Mouse (Mus musculus) CH12.LX (cell line): ENCODE data around the gene Fam219a. TPM values are rescaled to one million over a fixed set of nuclear protein-coding genes. Genes with fewer than 3 reads are reported as not detected.

Experiments
- DNase-seq: peaks from one replicate; pipeline ENCODE4 v3.0.0-alpha.2; 2013; ENCODE audit errors: extremely low read depth
- H3K27ac ChIP-seq: 2 replicates; pipeline ENCODE4 v1.5.1; 2012; ENCODE audit warnings: low read depth, mild to moderate bottlenecking, control low read depth, moderate library complexity; ENCODE audit not compliant: insufficient read depth
- H3K27me3 ChIP-seq: replicated peaks from 2 replicates; pipeline ENCODE3; 2012; ENCODE audit warnings: inconsistent platforms
- H3K36me3 ChIP-seq, 2 experiments: replicated peaks in 1 of 2; 2 replicates each; pipeline versions ENCODE3 to v1.6.1; 2012; ENCODE audit warnings: inconsistent platforms in 1 of 2, low read length in 1 of 2, mild to moderate bottlenecking in 1 of 2, mixed read lengths in 1 of 2, moderate library complexity in 1 of 2; ENCODE audit not compliant: control insufficient read depth in 1 of 2, insufficient read depth in 1 of 2
- H3K4me1 ChIP-seq, 2 experiments: 2 replicates each; pipeline ENCODE4 v1.6.1; 2012; ENCODE audit warnings: inconsistent platforms in 1 of 2, moderate library complexity in 1 of 2; ENCODE audit not compliant: insufficient read depth in 2 of 2, control insufficient read depth in 1 of 2
- H3K4me2 ChIP-seq: 2 replicates; pipeline ENCODE4 v1.6.1; 2012; ENCODE audit warnings: low read depth, mild to moderate bottlenecking, control low read depth; ENCODE audit not compliant: poor library complexity, insufficient read depth, severe bottlenecking
- H3K4me3 ChIP-seq, 3 experiments: fragments of 150-350 bp in 1 of 3; sonication (generic) in 1 of 3; replicated peaks in 1 of 3; 2 replicates each; pipeline versions ENCODE3 to v1.5.1; 2011 to 2012; ENCODE audit warnings: low read depth in 2 of 3, low read length in 2 of 3, mild to moderate bottlenecking in 2 of 3, moderate library complexity in 2 of 3, control low read depth in 1 of 3, improper control_type of control experiment in 1 of 3, inconsistent platforms in 1 of 3, mixed read lengths in 1 of 3; ENCODE audit not compliant: poor library complexity in 1 of 3
- H3K79me2 ChIP-seq: replicated peaks from 2 replicates; pipeline ENCODE4 v1.6.1; 2012; ENCODE audit warnings: mild to moderate bottlenecking, moderate library complexity; ENCODE audit not compliant: control insufficient read depth, poor library complexity, insufficient read depth, severe bottlenecking; ENCODE audit errors: extremely low read depth
- H3K9ac ChIP-seq: 2 replicates; pipeline ENCODE4 v1.6.1; 2012; ENCODE audit warnings: low read depth, mild to moderate bottlenecking, control low read depth, moderate library complexity; ENCODE audit not compliant: insufficient read depth
- H3K9me3 ChIP-seq: replicated peaks from 2 replicates; pipeline ENCODE3; 2012; ENCODE audit warnings: low read length, inconsistent platforms, mixed read lengths
- BHLHE40 ChIP-seq: IDR thresholded peaks from 2 replicates; pipeline ENCODE4 v1.6.1; 2011; ENCODE audit warnings: mild to moderate bottlenecking, low read depth, low read length, improper control_type of control experiment
- CHD1 ChIP-seq: IDR thresholded peaks from 2 replicates; pipeline ENCODE4 v1.6.1; 2012; ENCODE audit warnings: low read depth, low read length, improper control_type of control experiment, inconsistent platforms
- CTCF ChIP-seq, 2 experiments: IDR thresholded peaks in 1 of 2; conservative IDR thresholded peaks in 1 of 2; 2 replicates each; pipeline ENCODE4 v1.5.1; 2011 to 2012; ENCODE audit warnings: low read depth in 2 of 2, low read length in 2 of 2, improper control_type of control experiment in 1 of 2, inconsistent platforms in 1 of 2, mild to moderate bottlenecking in 1 of 2, moderate library complexity in 1 of 2
- ELF1 ChIP-seq: IDR thresholded peaks from 2 replicates; pipeline ENCODE4 v1.6.1; 2014; ENCODE audit warnings: low read depth, mild to moderate bottlenecking, inconsistent platforms, low read length, improper control_type of control experiment
- EP300 ChIP-seq: IDR thresholded peaks from 2 replicates; pipeline ENCODE4 v1.6.1; 2011; ENCODE audit warnings: low read length, improper control_type of control experiment
- HCFC1 ChIP-seq: IDR thresholded peaks from 2 replicates; pipeline ENCODE4 v1.6.1; 2012; ENCODE audit warnings: low read depth, mild to moderate bottlenecking, inconsistent platforms, low read length, improper control_type of control experiment
- KAT2A ChIP-seq: IDR thresholded peaks from 2 replicates; pipeline ENCODE4 v1.6.1; 2012; ENCODE audit warnings: low read length, improper control_type of control experiment, inconsistent platforms; ENCODE audit not compliant: insufficient replicate concordance
- MAX ChIP-seq: IDR thresholded peaks from 2 replicates; pipeline ENCODE4 v1.6.1; 2011; ENCODE audit warnings: low read length, improper control_type of control experiment
- MAZ ChIP-seq: IDR thresholded peaks from 2 replicates; pipeline ENCODE4 v1.6.1; 2012; ENCODE audit warnings: low read depth, mild to moderate bottlenecking, inconsistent platforms, low read length, improper control_type of control experiment, moderate library complexity
- MEF2A ChIP-seq: IDR thresholded peaks from 2 replicates; pipeline ENCODE4 v1.6.1; 2014; ENCODE audit warnings: low read depth, mild to moderate bottlenecking, inconsistent platforms, low read length, improper control_type of control experiment, borderline replicate concordance
- MXI1 ChIP-seq: IDR thresholded peaks from 2 replicates; pipeline ENCODE4 v1.6.1; 2011; ENCODE audit warnings: mild to moderate bottlenecking, low read depth, low read length, improper control_type of control experiment
- MYC ChIP-seq: IDR thresholded peaks from 2 replicates; pipeline ENCODE4 v1.6.1; 2011; ENCODE audit warnings: low read depth, mild to moderate bottlenecking, improper control_type of control experiment, low read length
- NRF1 ChIP-seq: IDR thresholded peaks from 2 replicates; pipeline ENCODE4 v1.6.1; 2014; ENCODE audit warnings: low read depth, mild to moderate bottlenecking, inconsistent platforms, low read length, improper control_type of control experiment, moderate library complexity
- PAX5 ChIP-seq: IDR thresholded peaks from 2 replicates; pipeline ENCODE4 v1.6.1; 2012; ENCODE audit warnings: low read length, inconsistent platforms, mixed read lengths
- POLR2A ChIP-seq: IDR thresholded peaks from 2 replicates; pipeline ENCODE4 v1.6.1; 2011; ENCODE audit warnings: low read depth, mild to moderate bottlenecking, improper control_type of control experiment, low read length
- POLR2AphosphoS2 ChIP-seq: IDR thresholded peaks from 2 replicates; pipeline ENCODE4 v1.6.1; 2011; ENCODE audit warnings: low read depth, low read length, improper control_type of control experiment
- RAD21 ChIP-seq: IDR thresholded peaks from 2 replicates; pipeline ENCODE4 v1.6.1; 2011; ENCODE audit warnings: low read depth, mild to moderate bottlenecking, low read length, improper control_type of control experiment, moderate library complexity
- RCOR1 ChIP-seq: conservative IDR thresholded peaks from 2 replicates; pipeline ENCODE4 v1.6.1; 2012; ENCODE audit warnings: low read depth, mild to moderate bottlenecking, inconsistent platforms, low read length, improper control_type of control experiment
- SIN3A ChIP-seq: IDR thresholded peaks from 2 replicates; pipeline ENCODE4 v1.6.1; 2012; ENCODE audit warnings: low read length, improper control_type of control experiment, inconsistent platforms
- SMC3 ChIP-seq: IDR thresholded peaks from 2 replicates; pipeline ENCODE4 v1.6.1; 2011; ENCODE audit warnings: low read depth, low read length, improper control_type of control experiment
- TCF12 ChIP-seq: IDR thresholded peaks from 2 replicates; pipeline ENCODE4 v1.6.1; 2014; ENCODE audit warnings: low read depth, mild to moderate bottlenecking, inconsistent platforms, low read length, improper control_type of control experiment
- UBTF ChIP-seq: IDR thresholded peaks from 2 replicates; pipeline ENCODE4 v1.6.1; 2012; ENCODE audit warnings: low read depth, mild to moderate bottlenecking, inconsistent platforms, low read length, improper control_type of control experiment, moderate library complexity
- ZC3H11A ChIP-seq: IDR thresholded peaks from 2 replicates; pipeline ENCODE4 v1.6.1; 2012; ENCODE audit warnings: low read depth, mild to moderate bottlenecking, inconsistent platforms, low read length, improper control_type of control experiment
- dilution Hi-C: fragments of 300-500 bp; cut with MboI; formaldehyde crosslinking; loops from 2 replicates; pipeline ENCODE4 v1.14.3; 2020; ENCODE audit warnings: low sequenced_read_pairs; ENCODE audit not compliant: extremely low pct_unique_long_range_greater_than_20kb, extremely low pct_ligation_motif_present
- in situ Hi-C: fragments of 300-500 bp; cut with MboI; formaldehyde crosslinking; loops from 3 replicates; pipeline ENCODE4 v1.14.3; 2019; ENCODE audit warnings: low sequenced_read_pairs, low pct_ligation_motif_present, low pct_unique_long_range_greater_than_20kb, mixed read lengths
- polyA plus RNA-seq: library from polyadenylated mRNA; unstranded; fragments of >175 nt; gene quantifications from 2 replicates; pipeline ENCODE4 v1.2.1, GENCODE M21; 2012; ENCODE audit warnings: low read depth; ENCODE audit not compliant: insufficient read length
- total RNA-seq, 2 experiments: library from RNA; depleted of rRNA; stranded (reverse); fragments of 300-350 nt in 1 of 2; fragments of >200 nt in 1 of 2; gene quantifications; 2 replicates each; pipeline ENCODE4 v1.2.3; 2012 to 2014

The Fam219a gene
- total and polyA plus RNA-seq, 3 experiments = 0.20 to 1.5 (median 1.2) TPM

GRCm38 (mm10) chr4:41609681-41610593 is 40.6 kb upstream of the Fam219a start:
- no peak overlapping the region for H3K9ac ChIP-seq
- H3K4me3 ChIP-seq = no peak overlapping the region
- no peaks in the 10 kb centered on the region for H3K36me3 ChIP-seq
- peaks cover 3 to 11% of the 10 kb centered on the region in 2 experiments; a peak in 2 of 4 replicates for H3K4me1 ChIP-seq
- DNase-seq = no peak
- peaks cover 9% of the 10 kb centered on the region for H3K9me3 ChIP-seq
- H3K27ac ChIP-seq = no peak overlapping the region
- no peak overlapping the region for H3K4me2 ChIP-seq
- no peaks in the 10 kb centered on the region for H3K79me2 ChIP-seq
- dilution Hi-C loops (no loop called here), in situ Hi-C loops (loop anchor here (10.0 kb wide), 1 partner anchor 45 kb away; no protein-coding TSS in a partner anchor)
- H3K27me3 ChIP-seq = peaks cover 81% of the 10 kb centered on the region
- TF ChIP-seq BHLHE40 = no peak
- TF ChIP-seq MAZ = no peak
- peak; percentile 33 for TF ChIP-seq SMC3
- peak; percentile 12 to 41; a peak in 1 of 4 replicates for TF ChIP-seq CTCF (conservative IDR thresholded peaks at IDR 0.05 in 1 of 2, IDR thresholded peaks at IDR 0.05 in 1 of 2; ENCODE audit: low read depth in 2 of 2, low read length in 2 of 2)
- no peak for TF ChIP-seq SIN3A
- TF ChIP-seq HCFC1 = no peak
- TF ChIP-seq EP300 = no peak
- no peak for TF ChIP-seq CHD1
- TF ChIP-seq PAX5 = no peak
- no peak for TF ChIP-seq ELF1
- no peak for TF ChIP-seq POLR2A
- TF ChIP-seq POLR2AphosphoS2 = no peak
- peak; percentile 22 for TF ChIP-seq RAD21

DNA sequence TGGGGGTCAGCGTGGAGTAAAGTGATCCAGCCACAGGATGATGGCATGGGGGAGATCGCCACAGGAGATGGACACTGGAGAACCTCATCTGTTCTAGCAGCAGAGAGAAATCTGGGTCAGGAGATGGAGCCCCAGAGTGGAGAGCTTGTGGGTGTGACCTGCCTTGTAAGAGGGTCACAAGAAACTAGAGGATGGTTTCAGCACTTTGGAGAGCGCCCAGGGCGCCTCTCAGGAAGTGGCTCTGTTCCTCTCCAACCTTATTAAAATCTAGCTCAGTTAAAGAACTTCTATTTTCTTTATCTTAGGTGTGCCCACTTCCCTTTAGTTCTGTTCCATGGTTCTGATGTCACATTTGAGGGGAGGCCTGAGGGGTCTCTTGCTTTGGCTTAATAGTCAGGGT is 37.4 kb upstream of the Fam219a start:
- no peak overlapping the region for H3K4me2 ChIP-seq
- dilution Hi-C loops (no loop called here), in situ Hi-C loops (loop anchor here (10.0 kb wide), 1 partner anchor 48 kb away; no protein-coding TSS in a partner anchor)
- peaks cover 90% of the 10 kb centered on the region for H3K27me3 ChIP-seq
- H3K79me2 ChIP-seq = no peaks in the 10 kb centered on the region
- no peak overlapping the region for H3K9ac ChIP-seq
- no peak overlapping the region for H3K4me3 ChIP-seq
- no peak overlapping the region for H3K27ac ChIP-seq
- peak; percentile 37 for DNase-seq
- H3K4me1 ChIP-seq = no peaks in the 10 kb centered on the region
- peaks cover 9% of the 10 kb centered on the region for H3K9me3 ChIP-seq
- no peaks in the 10 kb centered on the region for H3K36me3 ChIP-seq
- TF ChIP-seq MEF2A = no peak
- TF ChIP-seq BHLHE40 = no peak
- TF ChIP-seq POLR2A = no peak
- no peak for TF ChIP-seq UBTF
- no peak for TF ChIP-seq ZC3H11A
- no peak for TF ChIP-seq PAX5
- TF ChIP-seq CHD1 = no peak
- TF ChIP-seq SMC3 = no peak
- TF ChIP-seq MXI1 = no peak
- no peak for TF ChIP-seq RAD21
- no peak for TF ChIP-seq KAT2A
- no peak for TF ChIP-seq MAX
- no peak for TF ChIP-seq MYC
- no peak for TF ChIP-seq TCF12
- no peak for TF ChIP-seq NRF1
- no peak for TF ChIP-seq ELF1
- no peak for TF ChIP-seq RCOR1
